Mouse (Mus musculus): ENCODE measurements around the gene Akain1. TPM values are rescaled to one million over a fixed set of nuclear protein-coding genes. Genes with fewer than 3 reads are reported as not detected.

The Akain1 gene
- polyA plus RNA-seq, 1 experiment from 2014 or later: not detected

DNA sequence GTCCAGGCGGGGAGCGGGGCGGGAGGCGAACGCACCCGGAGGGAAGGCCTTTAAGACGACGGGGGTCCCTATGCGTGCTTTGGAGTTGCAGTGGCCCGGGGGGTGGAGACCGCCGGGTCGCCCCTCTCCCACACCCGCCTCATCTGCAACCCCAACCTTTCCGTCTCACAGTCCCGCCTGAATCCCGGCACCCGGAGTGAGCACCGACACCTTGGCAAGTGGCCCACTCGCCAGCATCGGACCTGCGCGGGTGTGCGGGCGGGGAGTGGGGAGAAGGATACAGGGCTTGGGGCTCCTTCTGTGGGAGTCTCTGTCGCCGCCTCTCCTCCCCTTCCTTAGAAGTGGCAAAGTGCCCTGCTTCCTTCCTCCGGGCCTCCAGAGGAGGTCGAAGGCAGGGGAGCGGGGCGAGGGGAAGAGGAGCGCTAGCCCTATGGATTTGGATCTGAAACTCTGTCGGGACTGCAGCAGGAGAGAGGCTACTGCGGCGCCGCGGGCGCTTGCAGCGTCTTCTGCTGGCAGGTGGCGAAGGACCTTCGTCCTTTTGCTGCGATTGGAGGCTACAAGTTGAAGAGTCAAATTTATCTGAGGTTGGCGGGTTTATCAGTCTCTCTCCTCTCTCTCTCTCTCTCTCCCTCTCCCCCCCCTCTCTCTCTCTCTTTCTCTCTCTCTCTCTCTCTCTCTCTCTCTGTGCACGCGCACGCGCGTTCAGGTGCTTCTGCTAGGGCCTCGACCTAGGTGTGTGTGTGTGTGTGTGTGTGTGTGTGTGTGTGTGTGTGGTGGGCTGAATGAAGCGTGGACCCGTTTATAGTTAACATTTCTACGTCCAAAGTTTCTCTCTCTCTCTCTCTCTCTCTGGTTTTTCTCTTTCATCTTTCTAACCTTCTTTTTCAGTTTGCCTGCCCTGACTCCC, 700 bp downstream of the Akain1 start:
- Histone ChIP-seq H3K4me1 (peaks cover 11% of the 10 kb centered on the region; the same call in 1 of the 2 replicates), H3K36me3 (no peaks in the 10 kb centered on the region), H3K4me3 (peak overlapping the region; percentile 22; the same call in 1 of the 2 replicates), H3K4me2 (peak overlapping the region; percentile 64), H3K27ac (no peak overlapping the region), H3K9me3 (no peaks in the 10 kb centered on the region), H3K9ac (no peak overlapping the region), H3K27me3 (peaks cover 35% of the 10 kb centered on the region)
- ATAC-seq (ENCODE audit: borderline replicate concordance, extremely low read depth, low FRiP score, low TSS enrichment): peak; percentile 56; the same call in 1 of the 2 replicates
- WGBS: 1% methylated on average over 50 of the region's 52 CpGs

DNA sequence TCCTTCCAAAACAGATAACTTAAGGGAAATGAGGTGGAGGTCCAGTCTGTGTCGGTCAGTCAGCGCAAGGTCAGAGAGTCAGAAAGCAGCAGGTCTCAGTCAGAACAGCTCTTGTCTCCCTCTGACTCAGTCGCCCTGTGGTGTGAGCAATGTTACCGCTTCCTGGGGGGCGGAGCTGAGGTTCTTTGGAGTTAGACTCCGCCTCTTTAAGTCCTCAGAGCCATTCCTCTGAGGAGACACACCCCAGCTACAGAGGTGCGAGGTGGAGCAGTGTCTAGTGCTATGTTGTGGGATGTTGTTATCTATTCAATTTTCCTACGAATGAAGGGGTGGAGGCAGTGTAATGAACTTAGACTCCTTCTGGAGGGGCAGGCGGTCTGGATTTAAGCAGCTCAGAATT, 1.9 kb downstream of the Akain1 start:
- H3K27me3 ChIP-seq: peaks cover 35% of the 10 kb centered on the region
- H3K4me3 ChIP-seq: no peak overlapping the region
- peaks cover 11% of the 10 kb centered on the region; the same call in 1 of the 2 replicates for H3K4me1 ChIP-seq
- WGBS: 11% methylated on average over 9 of the region's 9 CpGs
- H3K9ac ChIP-seq: no peak overlapping the region
- H3K9me3 ChIP-seq: no peaks in the 10 kb centered on the region
- no peak for ATAC-seq (ENCODE audit: borderline replicate concordance, extremely low read depth, low FRiP score, low TSS enrichment)
- no peak overlapping the region for H3K4me2 ChIP-seq
- H3K27ac ChIP-seq: no peak overlapping the region
- H3K36me3 ChIP-seq: no peaks in the 10 kb centered on the region

DNA sequence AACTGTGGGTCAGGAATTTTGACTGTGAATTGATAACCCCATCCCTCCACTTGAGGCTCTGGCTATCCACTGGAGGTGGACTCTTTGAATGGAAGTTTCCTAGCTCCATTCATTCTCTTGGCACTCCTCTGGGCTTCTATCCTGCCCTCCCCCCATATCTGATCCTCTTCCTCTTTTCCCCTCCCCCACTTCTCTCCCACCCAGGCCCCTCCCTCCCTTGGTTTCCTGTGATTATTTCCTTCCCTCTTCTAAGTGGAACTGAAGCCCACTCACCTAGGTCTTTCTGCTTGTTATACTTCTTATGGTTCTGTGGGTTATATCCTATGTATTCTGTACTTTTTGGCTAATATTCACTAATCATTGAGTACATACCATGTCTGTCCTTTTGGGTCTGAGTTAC, 9.6 kb downstream of the Akain1 start:
- Histone ChIP-seq H3K4me3 (no peak overlapping the region), H3K4me1 (no peaks in the 10 kb centered on the region), H3K9ac (no peak overlapping the region), H3K27ac (no peak overlapping the region), H3K9me3 (no peaks in the 10 kb centered on the region), H3K4me2 (no peak overlapping the region), H3K27me3 (no peaks in the 10 kb centered on the region), H3K36me3 (no peaks in the 10 kb centered on the region)
- ATAC-seq (ENCODE audit: borderline replicate concordance, extremely low read depth, low FRiP score, low TSS enrichment): no peak

DNA sequence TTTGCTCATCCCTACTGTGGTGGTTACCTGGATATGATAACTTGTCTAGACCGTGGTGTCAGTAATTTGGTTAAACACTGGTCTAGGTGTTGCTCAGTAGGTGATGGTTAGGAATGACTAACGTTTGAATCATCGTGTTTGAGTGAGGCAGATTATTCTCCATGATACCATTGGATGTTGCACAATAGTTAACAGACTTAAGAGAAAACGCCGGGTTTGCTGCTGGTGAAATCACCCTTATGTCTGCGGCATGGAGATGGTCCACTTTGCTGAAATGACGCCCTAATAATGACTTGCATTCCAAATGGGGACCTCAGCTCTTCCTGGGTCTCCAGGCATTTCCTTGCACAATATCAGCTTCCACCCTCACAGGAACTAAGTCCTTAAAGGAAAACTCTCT, 22.6 kb downstream of the Akain1 start:
- no peak overlapping the region for H3K4me2 ChIP-seq
- no peak for ATAC-seq (ENCODE audit: borderline replicate concordance, extremely low read depth, low FRiP score, low TSS enrichment)
- H3K36me3 ChIP-seq: no peaks in the 10 kb centered on the region
- H3K4me1 ChIP-seq: no peaks in the 10 kb centered on the region
- H3K27me3 ChIP-seq: no peaks in the 10 kb centered on the region
- no peak overlapping the region for H3K9ac ChIP-seq
- no peak overlapping the region for H3K4me3 ChIP-seq
- WGBS: 81% methylated on average over 7 of the region's 7 CpGs
- H3K9me3 ChIP-seq: no peaks in the 10 kb centered on the region
- no peak overlapping the region for H3K27ac ChIP-seq

DNA sequence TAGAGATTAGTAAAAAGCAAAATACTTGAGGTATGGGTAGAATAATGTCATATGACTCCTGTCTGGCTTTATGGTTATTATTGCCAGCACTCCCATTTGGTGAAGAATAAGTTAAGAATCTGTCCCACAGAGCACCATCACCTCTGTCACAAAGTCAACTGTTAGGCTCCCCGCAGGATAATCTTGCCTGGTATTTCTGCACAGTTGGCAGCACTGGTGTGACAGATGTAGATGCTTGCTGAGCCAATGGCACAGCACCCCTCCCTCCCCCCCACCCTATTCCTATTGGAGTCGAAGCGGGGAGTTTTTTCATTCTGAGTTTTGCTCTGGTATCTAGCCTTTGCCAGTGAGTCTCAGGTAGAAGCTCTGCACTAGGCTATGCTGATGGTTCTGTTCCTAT, 23.9 kb downstream of the Akain1 start:
- Histone ChIP-seq H3K4me3 (no peak overlapping the region), H3K4me2 (no peak overlapping the region), H3K9ac (no peak overlapping the region), H3K4me1 (no peaks in the 10 kb centered on the region), H3K36me3 (no peaks in the 10 kb centered on the region), H3K9me3 (no peaks in the 10 kb centered on the region), H3K27ac (no peak overlapping the region), H3K27me3 (no peaks in the 10 kb centered on the region)
- 63% methylated on average over 3 of the region's 3 CpGs for WGBS
- no peak for ATAC-seq (ENCODE audit: borderline replicate concordance, extremely low read depth, low FRiP score, low TSS enrichment)

DNA sequence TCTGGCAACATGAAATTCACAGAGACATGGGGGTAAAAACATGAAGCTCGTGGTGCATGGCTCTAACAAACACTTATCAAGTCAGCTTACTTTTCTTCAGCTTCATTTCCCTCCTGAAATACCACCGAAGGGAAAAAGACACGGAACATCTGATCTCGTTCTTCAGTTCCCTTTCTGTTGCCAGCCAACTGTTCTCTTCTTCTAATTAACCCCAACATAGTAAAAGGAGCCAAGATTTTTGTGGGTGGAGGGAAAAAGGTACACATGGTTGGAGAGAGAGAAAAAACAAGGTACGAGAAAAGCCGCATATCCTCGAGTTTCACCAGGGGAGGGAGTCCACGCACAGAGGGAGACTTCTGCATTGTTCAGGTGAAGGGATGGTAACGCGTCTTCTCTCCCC, 32.0 kb downstream of the Akain1 start:
- 46% methylated on average over 10 of the region's 10 CpGs for WGBS
- Histone ChIP-seq H3K27ac (no peak overlapping the region), H3K4me2 (no peak overlapping the region), H3K9ac (no peak overlapping the region), H3K4me3 (no peak overlapping the region), H3K27me3 (peaks cover 6% of the 10 kb centered on the region; the same call in 1 of the 2 replicates), H3K9me3 (no peaks in the 10 kb centered on the region), H3K36me3 (no peaks in the 10 kb centered on the region), H3K4me1 (no peaks in the 10 kb centered on the region)
- ATAC-seq (ENCODE audit: borderline replicate concordance, extremely low read depth, low FRiP score, low TSS enrichment): no peak

DNA sequence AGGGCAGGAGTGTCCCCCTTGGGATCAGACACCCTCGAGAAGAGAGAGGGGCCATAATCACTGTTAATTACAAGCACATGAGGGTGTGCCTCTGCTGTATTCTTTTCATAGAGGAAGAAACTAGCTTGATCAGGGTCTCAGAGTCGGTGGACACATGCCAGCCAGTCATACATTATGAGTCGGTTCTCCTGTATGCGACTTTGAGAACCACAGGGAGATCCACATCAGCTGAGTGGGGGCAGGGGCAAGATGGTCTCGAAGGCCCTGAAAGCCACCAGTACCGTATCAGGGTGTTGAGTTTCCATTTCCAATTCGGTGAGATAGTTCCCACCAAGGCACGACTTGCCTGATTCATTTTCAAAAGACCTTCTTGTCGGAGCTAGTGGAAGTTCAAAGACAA, 33.3 kb downstream of the Akain1 start:
- Histone ChIP-seq H3K4me2 (no peak overlapping the region), H3K4me1 (no peaks in the 10 kb centered on the region), H3K27ac (no peak overlapping the region), H3K9me3 (no peaks in the 10 kb centered on the region), H3K36me3 (no peaks in the 10 kb centered on the region), H3K27me3 (peaks cover 6% of the 10 kb centered on the region; the same call in 1 of the 2 replicates), H3K4me3 (no peak overlapping the region), H3K9ac (no peak overlapping the region)
- ATAC-seq (ENCODE audit: borderline replicate concordance, extremely low read depth, low FRiP score, low TSS enrichment): no peak
- WGBS: 54% methylated on average over 9 of the region's 9 CpGs

DNA sequence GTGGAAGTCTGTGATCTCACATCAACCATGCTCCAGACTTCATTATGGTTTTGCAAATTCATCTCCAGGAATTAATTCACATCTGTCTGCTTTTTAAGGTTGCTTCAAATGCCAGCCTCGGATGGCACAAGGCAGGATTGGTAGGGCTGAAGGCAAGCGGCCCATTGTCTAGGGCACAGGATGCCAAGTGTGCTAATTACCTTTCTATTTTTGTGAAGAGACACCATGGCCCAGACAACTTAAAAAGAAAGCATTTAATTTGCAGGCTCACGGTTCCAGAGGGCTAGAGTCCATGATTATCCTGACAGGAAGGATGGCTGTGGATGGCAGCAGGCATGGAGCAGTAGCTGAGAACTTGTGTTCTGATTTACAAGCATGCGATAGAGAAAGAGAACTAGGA, 35.0 kb downstream of the Akain1 start:
- Histone ChIP-seq H3K36me3 (no peaks in the 10 kb centered on the region), H3K4me3 (no peak overlapping the region), H3K4me1 (no peaks in the 10 kb centered on the region), H3K9me3 (no peaks in the 10 kb centered on the region), H3K9ac (no peak overlapping the region), H3K4me2 (no peak overlapping the region), H3K27ac (no peak overlapping the region), H3K27me3 (peaks cover 6% of the 10 kb centered on the region; the same call in 1 of the 2 replicates)
- ATAC-seq (ENCODE audit: borderline replicate concordance, extremely low read depth, low FRiP score, low TSS enrichment): no peak
- 80% methylated on average over 4 of the region's 4 CpGs for WGBS

DNA sequence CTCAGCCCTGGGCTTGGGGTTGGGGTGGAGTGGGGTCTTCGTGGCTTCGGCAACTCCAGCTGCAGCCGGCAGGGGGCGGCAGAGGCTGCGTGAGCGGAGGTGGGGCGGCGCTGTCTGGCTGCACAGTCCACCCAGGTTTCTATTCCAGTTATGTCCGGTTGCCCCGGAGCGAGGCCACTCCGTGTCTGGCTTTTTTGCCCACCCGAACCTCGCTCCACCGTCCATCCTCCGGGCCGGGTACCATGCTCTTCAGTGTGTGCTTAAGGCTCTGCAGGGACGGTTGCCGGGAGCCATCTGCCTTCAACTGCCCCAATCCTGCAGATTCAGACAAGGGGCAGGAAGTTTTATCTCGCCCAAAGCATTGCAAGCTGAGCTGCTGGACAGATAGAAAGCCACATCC, 36.3 kb downstream of the Akain1 start:
- H3K4me1 ChIP-seq: no peaks in the 10 kb centered on the region
- H3K9me3 ChIP-seq: no peaks in the 10 kb centered on the region
- peak overlapping the region; percentile 54 for H3K9ac ChIP-seq
- no peak overlapping the region for H3K27ac ChIP-seq
- peak; percentile 86; the same call in 1 of the 2 replicates for ATAC-seq (ENCODE audit: borderline replicate concordance, extremely low read depth, low FRiP score, low TSS enrichment)
- under 1% methylated on average over 20 of the region's 20 CpGs for WGBS
- H3K27me3 ChIP-seq: peaks cover 6% of the 10 kb centered on the region; the same call in 1 of the 2 replicates
- H3K4me2 ChIP-seq: peak overlapping the region; percentile 77
- H3K36me3 ChIP-seq: no peaks in the 10 kb centered on the region
- peak overlapping the region; percentile 47 for H3K4me3 ChIP-seq

DNA sequence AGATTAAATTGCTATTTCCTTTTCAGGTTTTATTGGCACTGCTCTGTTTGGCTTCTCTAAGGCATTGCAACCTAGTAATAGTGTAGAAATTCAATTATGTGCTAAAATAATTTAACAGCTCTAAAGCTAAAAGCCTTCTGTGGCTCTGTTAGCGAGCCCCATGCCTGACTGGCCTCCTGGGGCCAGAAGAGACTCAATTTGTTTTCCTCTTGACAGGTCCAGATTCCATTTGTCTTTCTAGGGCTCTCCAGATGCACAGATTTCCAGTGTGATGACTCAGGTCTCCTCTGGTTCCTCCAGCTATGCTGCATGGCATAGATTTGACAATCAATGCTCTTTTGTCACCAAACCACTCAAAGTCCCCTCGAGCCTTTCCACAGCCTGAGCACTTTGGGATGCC, 38.4 kb downstream of the Akain1 start:
- Histone ChIP-seq H3K4me1 (no peaks in the 10 kb centered on the region), H3K27me3 (peaks cover 3% of the 10 kb centered on the region; the same call in 1 of the 2 replicates), H3K4me2 (no peak overlapping the region), H3K4me3 (no peak overlapping the region), H3K36me3 (no peaks in the 10 kb centered on the region), H3K9me3 (no peaks in the 10 kb centered on the region), H3K27ac (no peak overlapping the region), H3K9ac (no peak overlapping the region)
- ATAC-seq (ENCODE audit: borderline replicate concordance, extremely low read depth, low FRiP score, low TSS enrichment): no peak
- 5% methylated on average over 2 of the region's 2 CpGs for WGBS

DNA sequence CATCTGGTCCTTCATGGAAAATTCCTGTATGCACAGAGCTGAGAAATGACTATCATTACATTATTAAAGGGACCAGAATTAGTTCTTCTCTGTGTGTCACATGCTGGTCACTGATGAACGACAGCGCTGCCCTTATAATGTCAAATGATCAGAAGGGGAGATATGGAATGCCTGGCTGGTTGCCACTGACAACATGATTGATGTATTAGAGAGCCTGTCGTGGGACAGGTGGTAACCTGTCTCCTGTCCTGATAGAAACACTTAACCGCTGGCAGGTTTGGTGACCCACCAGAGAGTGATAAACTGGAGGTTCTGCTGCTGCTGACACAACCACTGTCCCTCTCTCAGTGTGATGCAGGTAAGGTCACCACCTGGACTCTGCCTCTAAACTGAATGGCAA, 40.1 kb downstream of the Akain1 start:
- 44% methylated on average over 4 of the region's 4 CpGs for WGBS

DNA sequence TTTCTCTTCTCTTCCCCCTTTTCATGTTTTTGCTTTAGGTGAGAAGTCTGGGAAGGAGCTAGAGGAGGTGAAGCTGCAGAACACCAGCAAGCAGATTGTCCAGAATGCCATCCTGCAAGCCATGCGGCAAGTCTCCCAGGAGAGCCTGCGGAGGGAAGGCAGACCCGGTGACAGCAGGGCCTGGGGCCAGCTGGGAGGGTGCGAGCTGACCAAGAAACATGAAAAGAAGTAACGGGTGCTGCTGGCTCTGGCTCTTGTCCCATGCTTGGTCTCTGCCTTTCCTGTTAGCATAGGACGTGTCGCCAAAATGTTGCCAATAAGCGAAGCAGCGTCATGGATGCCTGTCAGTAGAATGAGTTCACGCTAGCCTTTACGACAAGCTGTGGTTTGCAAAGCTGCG, 48.0 kb downstream of the Akain1 start:
- ATAC-seq (ENCODE audit: borderline replicate concordance, extremely low read depth, low FRiP score, low TSS enrichment): no peak
- no peaks in the 10 kb centered on the region for H3K27me3 ChIP-seq
- H3K4me2 ChIP-seq: no peak overlapping the region
- no peak overlapping the region for H3K27ac ChIP-seq
- no peak overlapping the region for H3K4me3 ChIP-seq
- H3K9me3 ChIP-seq: no peaks in the 10 kb centered on the region
- no peaks in the 10 kb centered on the region for H3K36me3 ChIP-seq
- H3K4me1 ChIP-seq: no peaks in the 10 kb centered on the region
- 61% methylated on average over 12 of the region's 12 CpGs for WGBS
- no peak overlapping the region for H3K9ac ChIP-seq

More for the DNA sequence above, 40.1 kb downstream of the Akain1 start:
- no peak overlapping the region for H3K27ac ChIP-seq
- no peaks in the 10 kb centered on the region for H3K4me1 ChIP-seq
- H3K36me3 ChIP-seq: no peaks in the 10 kb centered on the region
- H3K4me3 ChIP-seq: no peak overlapping the region
- no peak for ATAC-seq (ENCODE audit: borderline replicate concordance, extremely low read depth, low FRiP score, low TSS enrichment)
- no peaks in the 10 kb centered on the region for H3K27me3 ChIP-seq
- H3K9ac ChIP-seq: no peak overlapping the region
- no peak overlapping the region for H3K4me2 ChIP-seq
- no peaks in the 10 kb centered on the region for H3K9me3 ChIP-seq
